ENCODE assay signal across 16 mouse cellular contexts in the genomic region with DNA sequence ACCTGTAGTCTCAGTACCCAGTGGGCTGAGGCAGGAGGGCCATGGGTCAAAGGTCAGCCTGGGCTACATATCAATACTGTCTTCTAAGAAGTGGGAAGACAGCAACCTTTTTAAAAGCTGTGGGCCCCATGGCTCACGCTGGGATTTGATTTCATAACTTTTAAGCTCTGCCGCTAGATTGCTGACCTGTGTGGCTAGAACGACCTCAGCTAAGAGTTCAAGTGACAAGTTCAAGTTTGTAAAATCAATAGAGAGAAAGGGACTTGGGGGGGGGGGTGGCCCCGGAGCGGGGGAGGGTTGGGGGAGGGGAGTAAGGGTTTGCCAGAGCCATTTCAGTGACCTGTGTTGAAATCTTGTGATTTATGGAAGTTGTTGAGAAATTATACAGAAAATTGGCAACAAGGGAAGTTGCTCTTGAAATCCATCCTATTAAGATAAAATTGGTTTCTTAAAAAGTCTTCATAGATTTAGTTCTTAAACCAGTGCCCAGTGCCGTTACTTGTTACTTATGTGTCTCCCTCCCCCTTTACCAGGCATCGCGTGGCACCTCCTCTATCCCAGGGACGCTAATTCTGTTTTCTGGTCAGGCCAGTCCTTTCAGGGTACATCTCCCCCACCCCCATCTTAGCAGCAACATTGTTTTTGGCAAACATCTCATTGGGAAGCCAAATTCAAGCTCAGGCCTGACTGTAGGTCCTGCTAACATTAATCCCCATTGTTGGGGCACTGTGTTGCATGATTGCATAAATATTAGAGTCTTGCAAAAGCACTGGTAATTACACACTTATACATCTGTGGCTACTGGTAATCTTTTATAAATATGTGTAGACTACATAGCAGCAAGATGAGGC.
DNase-seq lines count a peak whose midpoint lies in the region; ATAC-seq and TF ChIP-seq lines count a peak whose summit lies in the region.
"Had no signal": no experiment of that assay in that cellular context is flagged by ENCODE, and none has a peak within 500 bp of the region (broad histone marks: within the 10 kb centered on the region; RNA-seq: fewer than 3 reads in every experiment).

No protein-coding gene starts in this region.

- TF ChIP-seq POLR2A in heart, adult 2 months (IDR thresholded peaks at IDR 0.05; ENCODE audit: insufficient read depth, low read depth, low read length), result no peak

- H3K4me3 ChIP-seq in heart, adult 2 months, result no peak overlapping the region
- H3K4me3 ChIP-seq in lung, postnatal 0 days (ENCODE audit: low read depth, low read length), result no peak overlapping the region
- no peak overlapping the region for H3K4me3 ChIP-seq in forebrain, embryonic 10.5 days
- H3K4me3 ChIP-seq in midbrain, embryonic 16.5 days (ENCODE audit: low read depth, low read length), result no peak overlapping the region
- H3K4me3 ChIP-seq: erythroblast, embryonic 14.5 days; heart, embryonic 10.5 days; limb, embryonic 10.5 days; megakaryocyte, embryonic 14.5 days; stomach, embryonic 15.5 days had no signal

- H3K27me3 ChIP-seq in heart, adult 2 months (ENCODE audit: control insufficient read depth, insufficient read depth, low read length), result no peaks in the 10 kb centered on the region
- no peaks in the 10 kb centered on the region for H3K27me3 ChIP-seq in lung, postnatal 0 days (replicated peaks; ENCODE audit: insufficient read depth, low read length)
- H3K27me3 ChIP-seq in forebrain, embryonic 10.5 days (ENCODE audit: poor library complexity, severe bottlenecking), result peaks cover 35% of the 10 kb centered on the region
- H3K27me3 ChIP-seq in midbrain, embryonic 16.5 days (ENCODE audit: control insufficient read depth, insufficient read depth, low read depth, low read length), result no peaks in the 10 kb centered on the region
- H3K27me3 ChIP-seq: megakaryocyte, embryonic 14.5 days; stomach, embryonic 15.5 days had no signal

- H3K9me3 ChIP-seq in lung, postnatal 0 days (ENCODE audit: low read length), result no peaks in the 10 kb centered on the region
- H3K9me3 ChIP-seq in forebrain, embryonic 10.5 days, result no peaks in the 10 kb centered on the region
- no peaks in the 10 kb centered on the region for H3K9me3 ChIP-seq in midbrain, embryonic 16.5 days (replicated peaks; ENCODE audit: control insufficient read depth, low read length, poor library complexity, severe bottlenecking)
- H3K9me3 ChIP-seq: heart, embryonic 10.5 days; limb, embryonic 10.5 days; megakaryocyte, embryonic 14.5 days; stomach, embryonic 15.5 days had no signal

- H3K4me1 ChIP-seq in heart, adult 2 months (ENCODE audit: control insufficient read depth, insufficient read depth, low read length), result peaks cover 3% of the 10 kb centered on the region
- H3K4me1 ChIP-seq in lung, postnatal 0 days (ENCODE audit: insufficient read depth, low read depth, low read length), result no peaks in the 10 kb centered on the region
- no peaks in the 10 kb centered on the region for H3K4me1 ChIP-seq in forebrain, embryonic 10.5 days
- H3K4me1 ChIP-seq in midbrain, embryonic 16.5 days (ENCODE audit: control insufficient read depth, insufficient read depth, low read length), result no peaks in the 10 kb centered on the region
- H3K4me1 ChIP-seq: limb, embryonic 10.5 days; stomach, embryonic 15.5 days had no signal

- peak overlapping the region; percentile 17; the same call in 1 of the 2 replicates for H3K27ac ChIP-seq in heart, adult 2 months
- no peak overlapping the region for H3K27ac ChIP-seq in lung, postnatal 0 days (ENCODE audit: low read length)
- H3K27ac ChIP-seq in forebrain, embryonic 10.5 days, result no peak overlapping the region
- H3K27ac ChIP-seq in midbrain, embryonic 16.5 days (ENCODE audit: low read length), result no peak overlapping the region
- H3K27ac ChIP-seq: heart, embryonic 10.5 days; kidney, postnatal 0 days; limb, embryonic 10.5 days; stomach, embryonic 15.5 days had no signal

- H3K36me3 ChIP-seq in heart, adult 2 months (ENCODE audit: control insufficient read depth, insufficient read depth, low read length), result peaks cover 4% of the 10 kb centered on the region
- no peaks in the 10 kb centered on the region for H3K36me3 ChIP-seq in lung, postnatal 0 days (ENCODE audit: insufficient read depth, low read length)
- H3K36me3 ChIP-seq in forebrain, embryonic 10.5 days (replicated peaks), result no peaks in the 10 kb centered on the region
- H3K36me3 ChIP-seq in midbrain, embryonic 16.5 days (ENCODE audit: control insufficient read depth, insufficient read depth, low read length), result no peaks in the 10 kb centered on the region
- H3K36me3 ChIP-seq: heart, embryonic 10.5 days; limb, embryonic 10.5 days; stomach, embryonic 15.5 days had no signal

- H3K79me2 ChIP-seq in heart, adult 2 months (replicated peaks; ENCODE audit: control insufficient read depth, insufficient read depth, low read length), result no peaks in the 10 kb centered on the region

- no peak for DNase-seq in heart, adult 2 months
- no peak for DNase-seq in heart, postnatal 36 days
- peak; percentile 89 for DNase-seq in adipocyte (ENCODE audit: low spot score)
- DNase-seq in lung, postnatal 0 days (ENCODE audit: low spot score), result peak; percentile 75
- DNase-seq in forebrain, embryonic 10.5 days (ENCODE audit: extremely low spot score, low spot score), result no peak
- DNase-seq in natural killer cell, adult 2 months (ENCODE audit: low spot score in 2 of 2), result no peak
- DNase-seq: layer of hippocampus, postnatal 36 days; thymus, postnatal 36 days had no signal

- no peak overlapping the region for H3K9ac ChIP-seq in heart, adult 2 months (ENCODE audit: low read depth, low read length)
- H3K9ac ChIP-seq in lung, postnatal 0 days (replicated peaks; ENCODE audit: low read depth), result no peak overlapping the region
- H3K9ac ChIP-seq in midbrain, embryonic 16.5 days (ENCODE audit: low read depth, low read length), result no peak overlapping the region
- H3K9ac ChIP-seq: stomach, embryonic 15.5 days had no signal

- no peak for TF ChIP-seq CTCF in heart, adult 2 months (IDR thresholded peaks at IDR 0.05)
- no peak for TF ChIP-seq CTCF in lung, postnatal 0 days (IDR thresholded peaks at IDR 0.05)

- no peak overlapping the region for H3K4me2 ChIP-seq in lung, postnatal 0 days (replicated peaks; ENCODE audit: low read depth, low read length)
- H3K4me2 ChIP-seq in midbrain, embryonic 16.5 days (ENCODE audit: low read length), result no peak overlapping the region
- H3K4me2 ChIP-seq: stomach, embryonic 15.5 days had no signal

- intact Hi-C loops in heart, adult 2 months (cut with DNase I), result no loop called here
- intact Hi-C loops in heart, postnatal 36 days (cut with DNase I), result loop anchor here (5.0 kb wide), 1 partner anchor 111 kb away; a partner anchor contains a TSS

- no peak for TF ChIP-seq EP300 in heart, adult 2 months (IDR thresholded peaks at IDR 0.05; ENCODE audit: insufficient read depth, low read depth, low read length)
- TF ChIP-seq EP300 in lung, postnatal 0 days (IDR thresholded peaks at IDR 0.05), result no peak; the same call in 1 of the 2 replicates

- 59% methylated on average over 9 of the region's 9 CpGs for WGBS in heart, adult 2 months
- 31% methylated on average over 9 of the region's 9 CpGs for WGBS in lung, postnatal 0 days
- WGBS in forebrain, embryonic 10.5 days, result 73% methylated on average over 9 of the region's 9 CpGs
- 68% methylated on average over 9 of the region's 9 CpGs for WGBS in midbrain, embryonic 16.5 days

- ATAC-seq in common myeloid progenitor, adult 5-6 weeks (replicated peaks; ENCODE audit: low read depth, poor library complexity, severe bottlenecking), result peak; percentile 50
- peak; percentile 83 for ATAC-seq in lung, postnatal 0 days
- no peak for ATAC-seq in midbrain, embryonic 16.5 days

Comparison
In these comparisons a context has a peak if more than half of its experiments do, and no peak if none do; other contexts are left out.
1. DNase-seq: peak in adipocyte (single experiment) and lung, postnatal 0 days (single experiment); none in heart, adult 2 months (0 of 2), heart, postnatal 36 days (0 of 2), forebrain, embryonic 10.5 days (single experiment) and natural killer cell, adult 2 months (0 of 2).